Mouse (Mus musculus): ENCODE measurements around the gene Slc22a12. TPM values are rescaled to one million over a fixed set of nuclear protein-coding genes. Genes with fewer than 3 reads are reported as not detected.

Gene Slc22a12
- polyA plus RNA-seq, 1 experiment: 0.62 TPM

DNA sequence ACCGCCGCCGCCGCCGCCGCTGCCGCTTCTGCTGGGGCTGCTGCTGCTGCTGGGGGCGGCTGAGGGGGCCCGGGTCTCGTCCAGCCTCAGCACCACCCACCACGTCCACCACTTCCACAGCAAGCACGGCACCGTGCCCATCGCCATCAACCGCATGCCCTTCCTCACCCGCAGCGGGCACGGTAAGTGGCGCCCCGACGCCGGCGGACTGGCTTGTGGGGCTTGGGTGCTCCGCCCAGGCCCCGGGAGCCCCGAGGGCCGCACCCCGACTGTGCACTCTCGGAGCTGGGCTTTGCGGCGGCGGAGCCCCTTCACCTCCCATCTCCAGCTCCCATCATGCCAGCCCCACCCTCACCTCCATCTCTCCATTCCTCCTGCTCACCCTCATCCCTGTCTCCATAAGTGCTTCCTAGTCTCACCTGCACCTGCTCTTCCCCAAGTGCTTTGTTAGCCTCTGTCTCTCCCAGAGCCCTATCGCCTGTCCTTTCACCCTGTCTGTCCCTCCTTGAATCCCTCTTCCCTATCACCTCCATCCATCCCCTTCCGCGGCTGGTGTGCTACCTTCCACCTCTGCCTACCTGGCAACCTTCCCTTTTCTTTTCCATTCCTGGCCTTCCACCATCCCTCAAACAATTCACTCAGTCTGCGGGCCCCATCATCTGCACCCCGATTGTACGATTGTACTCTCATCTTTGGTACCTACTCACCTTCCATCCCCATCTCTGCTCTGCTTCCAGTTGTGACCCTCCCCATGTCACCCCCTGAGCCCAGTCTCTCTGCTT, 44.3 kb downstream of the Slc22a12 start:
- DNase-seq: no peak
- H3K4me1 ChIP-seq (ENCODE audit: control insufficient read depth, insufficient read depth, low read length): no peaks in the 10 kb centered on the region
- no peak overlapping the region for H3K4me3 ChIP-seq (replicated peaks; ENCODE audit: extremely low read depth, low read depth, low read length)
- WGBS: 5% methylated on average over 37 of the region's 38 CpGs
- TF ChIP-seq POLR2A (IDR thresholded peaks at IDR 0.05; ENCODE audit: borderline replicate concordance, extremely low read depth, low read depth, low read length): no peak

DNA sequence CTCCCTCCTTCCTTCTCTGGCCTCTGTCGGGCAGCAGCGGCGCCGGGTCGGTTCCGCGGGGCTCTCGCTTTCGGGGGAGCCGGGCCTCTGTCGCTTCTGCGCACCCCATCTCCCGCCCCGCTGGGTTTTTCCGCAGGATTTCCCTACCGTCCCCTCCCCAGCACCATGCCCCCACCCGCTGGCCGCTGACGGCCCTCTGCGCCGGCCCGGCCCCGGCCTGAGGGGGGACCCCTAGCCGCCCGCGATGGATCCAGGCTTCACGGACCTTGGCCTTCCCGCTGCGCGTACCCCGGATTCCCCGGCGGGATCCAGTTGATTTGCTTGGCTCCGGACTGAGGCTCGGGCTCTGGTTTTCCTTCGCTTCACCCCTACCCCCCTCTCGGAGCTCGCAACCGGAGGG, 45.0 kb downstream of the Slc22a12 start:
- no peak for TF ChIP-seq CTCF (IDR thresholded peaks at IDR 0.05; ENCODE audit: insufficient read depth, low read length)
- TF ChIP-seq POLR2A (IDR thresholded peaks at IDR 0.05; ENCODE audit: borderline replicate concordance, extremely low read depth, low read depth, low read length): no peak
- 1% methylated on average over 39 of the region's 39 CpGs for WGBS
- no peaks in the 10 kb centered on the region for H3K4me1 ChIP-seq (ENCODE audit: control insufficient read depth, insufficient read depth, low read length)
- H3K4me3 ChIP-seq (replicated peaks; ENCODE audit: extremely low read depth, low read depth, low read length): peak overlapping the region; percentile 9
- DNase-seq: no peak

DNA sequence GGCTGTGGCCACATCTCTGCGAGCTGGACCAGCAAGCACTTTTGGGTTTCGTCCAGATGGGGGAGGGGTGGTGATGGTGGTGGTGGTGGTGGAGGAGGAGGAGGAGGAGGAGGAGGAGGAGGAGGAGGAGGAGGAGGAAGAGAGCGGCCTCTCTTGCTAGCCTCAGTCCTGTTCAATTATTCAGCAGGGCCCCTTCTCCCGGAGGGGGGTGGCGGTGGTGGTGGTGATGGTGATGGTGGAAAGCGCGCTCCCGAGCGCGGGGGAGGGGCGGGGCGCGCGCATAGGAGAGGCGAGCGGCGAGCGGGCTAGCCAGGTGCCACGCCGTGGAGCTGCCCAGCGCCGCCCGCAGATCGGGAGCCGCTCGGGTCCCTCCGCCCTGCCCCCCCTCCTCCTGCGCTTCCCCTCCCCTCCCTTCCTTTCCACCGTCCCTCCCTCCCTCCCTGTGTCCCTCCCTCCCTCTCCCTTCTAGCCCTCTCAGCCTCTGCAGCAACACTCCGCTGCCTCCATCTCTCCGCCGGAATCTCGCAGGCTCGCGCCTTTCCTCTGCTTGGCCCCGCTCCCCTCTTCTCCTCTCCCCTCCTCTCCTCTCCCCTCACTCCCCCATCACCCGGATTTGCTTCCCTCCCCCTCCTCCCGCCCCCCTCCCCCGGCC, 45.6 kb downstream of the Slc22a12 start:
- 0% methylated on average over 27 of the region's 39 CpGs for WGBS
- Histone ChIP-seq H3K4me1 (ENCODE audit: control insufficient read depth, insufficient read depth, low read length) (no peaks in the 10 kb centered on the region), H3K4me3 (replicated peaks; ENCODE audit: extremely low read depth, low read depth, low read length) (no peak overlapping the region)
- DNase-seq: no peak
- no peak for TF ChIP-seq CTCF (IDR thresholded peaks at IDR 0.05; ENCODE audit: insufficient read depth, low read length)
- no peak for TF ChIP-seq POLR2A (IDR thresholded peaks at IDR 0.05; ENCODE audit: borderline replicate concordance, extremely low read depth, low read depth, low read length)

DNA sequence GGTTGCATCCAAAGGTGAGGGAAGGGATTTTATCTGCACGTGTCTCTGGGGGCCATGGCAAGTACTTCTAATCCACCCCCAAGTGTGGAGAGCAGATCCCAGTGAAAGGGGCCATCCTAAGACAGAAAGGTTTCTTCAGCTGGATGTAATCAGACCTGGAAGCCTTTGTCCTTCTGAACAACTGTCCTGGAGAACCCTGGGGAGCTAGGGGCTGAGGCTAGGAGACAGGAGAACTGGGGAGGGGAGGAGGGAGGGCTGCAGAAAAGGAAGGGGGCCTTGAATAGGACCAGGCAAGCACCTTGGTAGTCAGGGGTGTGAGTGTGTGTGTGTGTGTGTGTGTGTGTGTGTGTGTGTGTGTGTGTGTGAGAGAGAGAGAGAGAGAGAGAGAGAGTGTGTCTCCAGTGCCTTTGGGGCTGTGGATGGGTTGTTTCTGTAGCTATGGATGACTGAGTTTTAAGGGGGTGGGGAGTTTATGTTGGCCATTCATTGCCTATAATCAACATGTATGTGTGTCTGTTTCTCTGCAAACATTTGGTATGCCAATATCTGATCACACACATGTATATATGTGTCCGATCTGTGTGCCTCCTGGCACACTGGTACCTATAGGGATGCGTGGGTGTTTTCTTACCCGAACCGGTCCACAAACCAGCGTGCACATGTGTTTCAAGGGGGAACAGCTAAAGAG, 46.2 kb downstream of the Slc22a12 start:
- Histone ChIP-seq H3K4me1 (ENCODE audit: control insufficient read depth, insufficient read depth, low read length) (no peaks in the 10 kb centered on the region), H3K4me3 (replicated peaks; ENCODE audit: extremely low read depth, low read depth, low read length) (no peak overlapping the region)
- no peak for TF ChIP-seq CTCF (IDR thresholded peaks at IDR 0.05; ENCODE audit: insufficient read depth, low read length)
- TF ChIP-seq POLR2A (IDR thresholded peaks at IDR 0.05; ENCODE audit: borderline replicate concordance, extremely low read depth, low read depth, low read length): no peak
- WGBS: 18% methylated on average over 6 of the region's 6 CpGs
- DNase-seq: no peak

DNA sequence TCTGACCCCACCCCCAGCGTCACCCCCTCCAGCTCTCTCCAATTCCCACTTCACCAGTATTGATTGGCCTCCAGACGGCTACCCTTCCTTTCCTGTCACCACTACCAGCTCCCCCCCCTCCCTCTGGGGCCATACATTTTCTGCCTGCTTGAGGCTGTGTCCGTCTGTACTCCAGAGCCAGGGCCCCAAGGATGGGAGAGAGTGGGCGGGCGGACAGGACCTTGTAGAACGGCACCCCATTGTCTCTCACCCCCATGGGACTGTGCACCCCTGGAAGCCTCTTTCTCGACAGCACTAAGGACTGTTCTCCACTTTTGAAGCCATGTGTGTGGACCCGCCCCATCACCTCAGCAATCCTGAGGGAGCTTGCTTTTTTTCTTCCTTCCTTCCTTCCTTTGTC, 47.1 kb downstream of the Slc22a12 start:
- H3K4me3 ChIP-seq (replicated peaks; ENCODE audit: extremely low read depth, low read depth, low read length): no peak overlapping the region
- 41% methylated on average over 8 of the region's 8 CpGs for WGBS

DNA sequence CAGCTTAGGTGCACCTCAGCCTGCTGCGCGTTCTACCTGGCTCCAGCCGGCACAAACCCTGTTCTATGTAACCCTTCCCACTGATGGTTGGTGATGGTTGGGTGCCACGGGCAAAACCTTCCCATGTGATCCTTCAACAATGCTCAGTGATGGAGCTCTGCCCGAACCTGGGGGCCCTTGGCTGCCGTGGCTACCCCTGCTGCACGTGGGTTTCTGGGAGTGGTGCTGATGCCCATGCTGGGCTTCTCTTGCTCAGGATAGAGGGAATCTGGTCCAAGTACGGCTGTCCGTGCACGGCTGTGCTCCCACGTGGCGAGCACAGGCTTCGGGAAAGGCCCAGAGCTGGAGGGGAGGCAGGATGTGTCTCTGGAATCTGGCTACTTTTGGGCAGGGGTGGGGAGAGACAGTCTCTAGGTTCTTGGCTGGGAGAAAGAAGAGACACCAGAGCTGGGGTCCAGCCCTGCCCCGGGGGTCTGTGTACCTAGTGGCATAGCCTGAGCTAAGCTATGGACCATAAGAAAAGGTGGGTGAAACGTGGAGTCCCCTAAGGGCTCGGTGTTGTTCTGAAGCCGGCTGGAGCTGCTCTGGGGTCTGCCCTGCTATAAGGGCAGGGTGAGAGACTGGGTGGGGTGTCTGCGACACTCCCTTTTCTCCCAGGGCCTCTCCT, 48.2 kb downstream of the Slc22a12 start:
- Histone ChIP-seq H3K4me3 (replicated peaks; ENCODE audit: extremely low read depth, low read depth, low read length) (no peak overlapping the region), H3K4me1 (ENCODE audit: control insufficient read depth, insufficient read depth, low read length) (no peaks in the 10 kb centered on the region)
- TF ChIP-seq CTCF (IDR thresholded peaks at IDR 0.05; ENCODE audit: insufficient read depth, low read length): no peak
- no peak for DNase-seq
- WGBS: 56% methylated on average over 18 of the region's 18 CpGs

More for the DNA sequence above, 47.1 kb downstream of the Slc22a12 start:
- no peak for TF ChIP-seq CTCF (IDR thresholded peaks at IDR 0.05; ENCODE audit: insufficient read depth, low read length)
- TF ChIP-seq POLR2A (IDR thresholded peaks at IDR 0.05; ENCODE audit: borderline replicate concordance, extremely low read depth, low read depth, low read length): no peak
- no peaks in the 10 kb centered on the region for H3K4me1 ChIP-seq (ENCODE audit: control insufficient read depth, insufficient read depth, low read length)
- no peak for DNase-seq

DNA sequence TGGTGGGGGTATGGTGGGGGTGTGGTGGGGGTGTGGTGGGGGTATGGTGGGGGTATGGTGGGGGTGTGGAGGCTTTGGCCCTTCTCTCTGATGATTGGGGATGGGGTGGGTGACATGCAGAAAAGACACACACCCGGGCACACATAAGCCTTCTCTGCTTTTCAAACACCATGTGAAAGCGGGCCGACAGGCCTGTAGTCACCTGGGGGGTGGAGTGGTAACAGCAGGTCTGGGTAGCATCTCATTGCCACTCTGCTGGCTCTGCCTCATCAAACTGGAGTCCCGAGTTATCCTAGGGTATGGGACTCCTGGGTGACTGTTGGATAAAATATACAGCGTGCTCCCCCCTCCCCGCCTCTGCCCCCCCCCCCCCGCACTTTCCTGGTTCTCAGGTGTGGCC, 48.8 kb downstream of the Slc22a12 start:
- 49% methylated on average over 7 of the region's 7 CpGs for WGBS
- no peak for DNase-seq
- no peaks in the 10 kb centered on the region for H3K4me1 ChIP-seq (ENCODE audit: control insufficient read depth, insufficient read depth, low read length)
- H3K4me3 ChIP-seq (replicated peaks; ENCODE audit: extremely low read depth, low read depth, low read length): no peak overlapping the region
- TF ChIP-seq POLR2A (IDR thresholded peaks at IDR 0.05; ENCODE audit: borderline replicate concordance, extremely low read depth, low read depth, low read length): no peak
- no peak for TF ChIP-seq CTCF (IDR thresholded peaks at IDR 0.05; ENCODE audit: insufficient read depth, low read length)

DNA sequence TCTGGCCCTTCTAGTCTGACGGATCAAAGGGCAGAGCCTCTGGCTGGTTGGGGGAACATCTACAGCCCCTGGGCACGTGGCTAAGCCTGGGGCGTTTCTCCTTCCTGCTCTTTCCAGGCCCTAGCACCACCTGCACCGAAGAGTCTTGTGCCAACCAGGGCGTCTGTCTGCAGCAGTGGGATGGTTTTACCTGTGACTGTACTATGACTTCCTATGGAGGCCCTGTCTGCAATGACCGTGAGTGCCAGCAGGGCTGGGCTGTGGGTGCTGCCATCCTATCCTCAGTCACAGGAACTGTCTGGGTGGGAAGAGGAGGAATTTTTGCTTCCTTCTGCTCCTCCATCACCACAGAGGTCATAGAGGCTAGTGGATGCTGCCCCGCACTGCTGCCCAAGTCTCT, 49.6 kb downstream of the Slc22a12 start:
- DNase-seq: no peak
- TF ChIP-seq POLR2A (IDR thresholded peaks at IDR 0.05; ENCODE audit: borderline replicate concordance, extremely low read depth, low read depth, low read length): no peak
- 77% methylated on average over 7 of the region's 7 CpGs for WGBS
- Histone ChIP-seq H3K4me3 (replicated peaks; ENCODE audit: extremely low read depth, low read depth, low read length) (no peak overlapping the region), H3K4me1 (ENCODE audit: control insufficient read depth, insufficient read depth, low read length) (no peaks in the 10 kb centered on the region)

DNA sequence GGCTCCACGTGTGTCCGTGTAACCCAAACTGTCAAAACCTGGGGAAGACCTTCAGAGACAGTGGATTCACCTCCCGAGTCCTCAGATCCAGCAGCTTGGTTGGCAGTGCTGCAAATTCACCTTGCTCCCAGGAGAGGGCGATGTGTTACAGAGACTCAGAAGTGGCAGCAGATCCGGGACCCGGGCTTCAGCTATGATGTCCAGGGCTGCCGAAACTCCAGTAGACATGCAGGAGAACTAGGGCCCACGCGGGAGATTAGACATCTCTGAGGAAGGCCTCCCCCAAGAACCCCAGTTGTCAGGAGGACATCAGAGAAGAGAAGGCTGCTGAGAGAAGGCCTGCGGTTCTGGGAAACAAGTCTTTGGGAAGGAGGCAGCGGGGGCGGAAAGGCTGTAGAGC, 50.7 kb downstream of the Slc22a12 start:
- no peak for DNase-seq
- H3K4me3 ChIP-seq (replicated peaks; ENCODE audit: extremely low read depth, low read depth, low read length): no peak overlapping the region
- H3K4me1 ChIP-seq (ENCODE audit: control insufficient read depth, insufficient read depth, low read length): no peaks in the 10 kb centered on the region
- TF ChIP-seq CTCF (IDR thresholded peaks at IDR 0.05; ENCODE audit: insufficient read depth, low read length): peak; percentile 70
- TF ChIP-seq POLR2A (IDR thresholded peaks at IDR 0.05; ENCODE audit: borderline replicate concordance, extremely low read depth, low read depth, low read length): no peak
- 25% methylated on average over 12 of the region's 12 CpGs for WGBS

Measured in lung, adult 2 months (tissue).